Mouse (Mus musculus): ENCODE results near the gene Fktn.
"Not testable (repeated sequence)": the region's sequence is repeated elsewhere in the genome, so short reads cannot be mapped to it uniquely, and the experiment has no call there.

The Fktn gene

GRCm38 (mm10) chr4:53772004-53772403, 58.2 kb downstream of the Fktn start:
- no peak for DNase-seq

DNA sequence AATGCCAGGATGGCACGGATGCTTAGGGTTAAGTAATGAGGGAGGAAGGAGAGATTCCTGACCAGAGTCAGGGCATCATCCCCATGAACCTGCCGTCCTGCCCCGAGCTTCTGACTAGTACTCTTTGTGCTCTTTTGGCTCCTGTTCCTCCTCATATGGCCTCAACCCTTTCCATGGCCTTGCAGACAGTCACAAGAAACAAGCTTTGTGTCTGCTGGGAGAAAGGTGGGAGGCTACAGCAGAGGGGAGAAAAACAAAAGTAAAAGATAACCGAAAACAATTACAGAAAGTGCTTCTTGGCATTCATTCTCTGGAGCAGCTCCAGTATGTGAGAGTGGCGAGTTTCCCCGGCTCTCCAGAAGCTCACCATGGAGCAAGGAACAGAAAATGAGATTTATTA, 60.1 kb downstream of the Fktn start:
- DNase-seq, result no peak

DNA sequence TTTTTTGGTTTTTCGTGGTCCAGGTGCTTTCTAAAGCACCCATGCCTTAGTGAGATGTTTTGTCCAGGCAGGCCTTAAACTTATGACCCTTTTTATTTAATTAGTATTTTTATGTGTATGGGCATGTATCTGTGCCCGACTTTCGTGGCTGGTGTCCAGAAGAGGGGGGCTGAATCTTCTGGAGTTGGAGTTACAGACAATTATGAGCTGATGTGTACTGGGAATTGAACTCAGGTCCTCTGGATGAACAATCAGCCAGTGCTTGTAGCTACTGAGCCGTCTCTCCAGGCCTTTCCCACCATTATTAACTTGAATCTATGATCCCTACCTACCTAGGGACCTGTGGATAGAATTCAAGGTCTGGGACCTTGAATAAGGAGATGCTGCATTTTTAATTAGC, 67.6 kb downstream of the Fktn start:
- no peak for DNase-seq

DNA sequence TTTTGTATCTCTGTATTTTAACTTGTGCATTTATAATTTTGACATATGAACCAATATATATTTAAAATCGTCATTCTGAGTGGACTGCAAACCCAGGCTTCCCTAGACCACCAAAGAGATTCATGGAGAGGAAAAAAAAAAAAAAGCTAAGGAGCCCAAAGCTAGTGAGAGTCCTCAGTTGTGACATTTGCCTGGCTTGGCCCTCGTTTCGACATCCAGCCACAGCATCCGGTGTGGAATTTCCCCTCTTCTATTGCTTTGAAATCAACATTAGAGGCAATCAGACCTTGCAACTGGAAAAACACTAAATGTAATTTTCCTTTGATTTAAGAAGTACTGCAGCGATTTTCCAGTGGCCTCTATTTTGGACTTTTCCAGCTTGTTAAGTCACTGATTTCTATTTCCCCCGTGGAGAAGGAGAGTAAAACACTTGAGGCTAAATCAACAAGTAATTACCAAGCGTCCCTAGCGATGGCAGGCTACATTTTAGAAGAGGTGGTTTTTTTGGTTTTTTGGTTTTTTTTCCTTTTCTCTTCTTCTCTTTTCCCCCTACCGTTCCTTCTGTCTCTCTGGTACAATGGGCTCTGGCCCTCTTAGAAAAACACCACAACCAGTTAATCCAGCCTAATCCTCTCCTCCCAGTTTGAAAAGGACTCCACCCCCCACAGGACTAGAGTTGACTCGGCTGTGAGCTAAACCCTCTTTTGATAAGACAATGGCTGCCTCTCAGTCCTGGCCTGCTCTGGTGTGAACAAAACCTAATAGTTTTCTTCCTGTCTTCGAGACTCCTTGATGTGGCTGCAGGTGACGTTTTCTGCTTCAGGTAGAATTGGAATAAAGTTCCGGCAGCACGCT, 68.6 kb downstream of the Fktn start:
- DNase-seq, result peak; percentile 29

DNA sequence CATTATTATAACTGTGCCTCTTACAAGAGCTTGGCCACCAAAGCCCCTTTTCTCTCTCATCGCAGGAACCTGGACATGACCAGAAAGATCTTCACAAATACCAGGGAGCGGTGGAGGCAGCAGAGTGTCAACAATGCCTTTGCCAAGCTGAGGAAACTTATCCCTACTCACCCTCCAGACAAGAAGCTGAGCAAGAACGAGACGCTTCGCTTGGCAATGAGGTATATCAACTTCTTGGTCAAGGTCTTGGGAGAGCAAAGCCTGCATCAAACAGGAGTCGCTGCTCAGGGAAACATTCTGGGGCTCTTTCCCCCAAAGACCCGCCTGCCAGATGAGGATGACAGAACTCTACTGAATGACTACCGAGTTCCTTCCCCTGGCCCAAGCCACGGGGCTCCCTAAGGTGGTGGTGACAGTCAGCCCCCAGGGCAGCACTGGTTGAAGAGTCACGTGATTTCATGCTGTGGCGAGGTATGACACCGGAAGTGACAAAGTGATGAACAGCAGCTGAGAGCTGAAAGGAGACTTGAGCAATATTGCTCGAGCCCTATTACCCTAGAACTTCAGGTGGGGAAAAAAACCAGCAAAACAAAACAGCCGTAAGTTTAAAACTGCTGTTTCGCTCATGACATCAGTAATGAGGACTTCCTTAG, 72.1 kb downstream of the Fktn start:
- DNase-seq, result no peak

- DNase-seq, result no peak
These were observed 73.1 kb downstream of the Fktn start for GRCm38 (mm10) chr4:53786851-53787250.

GRCm38 (mm10) chr4:53789346-53789745, 75.5 kb downstream of the Fktn start:
- DNase-seq, result peak; percentile 44

DNA sequence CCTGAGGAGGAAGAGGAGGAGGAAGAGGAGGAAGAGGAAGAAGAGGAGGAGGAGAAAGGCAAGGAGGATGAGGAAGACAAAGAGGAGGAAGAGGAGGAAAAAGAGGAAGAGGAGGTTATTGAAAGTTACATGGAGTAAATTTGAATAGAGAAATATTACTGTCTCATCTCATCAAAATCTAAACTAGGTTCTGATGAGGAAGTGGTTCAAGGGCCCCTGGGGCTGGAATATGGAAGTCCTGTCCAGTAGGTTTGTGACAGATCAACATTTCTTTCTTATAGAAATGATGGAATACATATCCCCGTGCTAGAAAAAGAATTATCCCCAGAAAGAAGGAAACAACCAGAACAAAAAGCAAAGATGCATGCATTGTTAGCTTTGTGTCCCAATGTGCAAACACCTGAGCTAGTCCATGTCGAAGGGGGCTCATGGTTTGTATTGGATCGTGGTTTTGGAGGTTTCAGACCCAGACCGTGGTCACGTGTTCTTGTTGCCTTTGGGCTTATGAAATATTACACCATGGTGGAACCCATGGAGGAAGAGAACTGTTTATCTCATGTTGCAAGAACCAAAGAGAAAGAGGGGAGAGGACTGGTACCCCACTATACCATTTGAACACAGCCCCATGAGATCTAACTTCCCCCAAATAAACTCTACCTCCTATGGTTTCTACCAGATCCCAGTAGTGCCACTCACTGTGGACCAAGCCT, 80.6 kb downstream of the Fktn start:
- DNase-seq, result no peak

- DNase-seq, result no peak
These were observed 81.3 kb downstream of the Fktn start for GRCm38 (mm10) chr4:53795086-53795485.

DNA sequence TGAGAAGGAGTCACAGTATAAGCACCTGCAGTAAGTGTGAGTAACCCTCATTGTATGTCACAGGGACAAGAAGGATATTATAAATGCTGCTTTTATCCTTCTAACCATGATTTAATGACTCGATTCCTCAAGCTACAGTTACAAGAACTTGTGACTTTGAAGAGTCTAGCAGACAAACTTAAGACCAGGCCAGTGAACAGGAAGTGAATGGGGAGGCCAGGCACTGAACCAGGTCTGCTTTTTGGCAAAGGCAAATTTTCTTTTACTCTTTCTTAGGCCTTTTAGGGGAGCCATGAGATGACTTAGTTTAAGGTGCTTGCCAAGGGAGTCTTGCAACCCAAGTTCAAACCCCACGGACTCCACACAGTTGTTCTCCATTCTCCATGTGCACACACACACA, 81.9 kb downstream of the Fktn start:
- DNase-seq, result no peak

- DNase-seq, result peak; percentile 45
These were observed 83.3 kb downstream of the Fktn start for GRCm38 (mm10) chr4:53796865-53797772.

DNA sequence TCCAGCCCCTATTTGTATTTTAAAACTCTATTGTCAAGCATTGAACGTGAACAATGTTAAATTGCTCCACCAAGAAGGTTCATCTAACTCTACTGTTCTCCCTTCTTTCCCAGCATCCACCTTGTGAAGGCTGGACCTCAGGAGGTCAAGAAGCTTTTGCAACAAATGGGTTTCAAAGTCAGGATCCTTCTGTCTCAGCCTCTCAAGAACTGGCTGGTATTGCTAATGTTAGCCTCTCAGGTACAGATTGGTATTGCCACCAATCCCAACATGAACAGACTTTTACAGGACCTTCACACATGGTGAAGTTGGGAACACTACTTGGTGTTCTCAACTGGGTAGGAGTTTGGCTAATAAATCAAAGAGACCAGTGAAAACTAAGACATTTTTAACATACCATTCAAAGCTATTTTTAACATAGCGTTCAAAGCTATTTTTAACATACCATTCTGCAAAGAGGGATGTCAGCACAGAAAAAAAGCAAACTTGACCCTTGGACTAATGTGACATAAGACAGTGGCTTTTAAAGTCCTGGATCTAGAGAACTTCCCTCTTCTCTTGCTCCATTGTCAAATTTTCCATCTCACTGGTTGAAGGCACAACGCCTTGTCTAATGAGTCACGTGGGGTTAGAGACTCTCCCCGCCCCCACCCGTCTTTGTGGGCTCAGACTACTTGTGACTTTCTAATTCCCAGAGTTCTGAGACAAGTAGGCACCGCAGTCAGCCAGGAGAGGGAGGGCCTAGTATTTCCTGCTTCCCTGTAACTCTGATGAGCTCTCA, 85.3 kb downstream of the Fktn start:
- peak; percentile 27 for DNase-seq

GRCm38 (mm10) chr4:53799753-53800152, 86.0 kb downstream of the Fktn start:
- no peak for DNase-seq

DNA sequence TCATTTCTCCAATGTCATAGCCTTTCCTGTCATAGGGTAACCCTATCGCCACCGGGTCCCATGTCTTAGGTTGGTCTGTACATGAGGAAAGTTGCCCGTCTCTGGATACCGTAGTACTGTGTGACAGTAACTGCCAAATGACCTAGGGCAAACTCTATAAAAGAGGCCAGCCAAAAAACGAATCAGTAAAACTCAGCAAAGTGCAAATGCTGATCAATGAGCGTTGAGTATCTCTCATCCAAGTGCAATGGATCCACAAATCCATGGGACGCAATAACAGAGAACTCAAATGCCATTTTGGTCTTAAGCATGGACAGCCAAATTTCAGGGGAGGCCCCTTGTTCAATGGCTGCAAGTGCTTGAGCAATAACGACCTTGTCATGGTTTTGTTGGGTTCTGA, 89.9 kb downstream of the Fktn start:
- not testable (repeated sequence) for DNase-seq

GRCm38 (mm10) chr4:53806428-53806827, 92.6 kb downstream of the Fktn start:
- DNase-seq, result not testable (repeated sequence)

GRCm38 (mm10) chr4:53818320-53818719, 104.5 kb downstream of the Fktn start:
- no peak for DNase-seq

GRCm38 (mm10) chr4:53823697-53824096, 109.9 kb downstream of the Fktn start:
- DNase-seq, result no peak

DNA sequence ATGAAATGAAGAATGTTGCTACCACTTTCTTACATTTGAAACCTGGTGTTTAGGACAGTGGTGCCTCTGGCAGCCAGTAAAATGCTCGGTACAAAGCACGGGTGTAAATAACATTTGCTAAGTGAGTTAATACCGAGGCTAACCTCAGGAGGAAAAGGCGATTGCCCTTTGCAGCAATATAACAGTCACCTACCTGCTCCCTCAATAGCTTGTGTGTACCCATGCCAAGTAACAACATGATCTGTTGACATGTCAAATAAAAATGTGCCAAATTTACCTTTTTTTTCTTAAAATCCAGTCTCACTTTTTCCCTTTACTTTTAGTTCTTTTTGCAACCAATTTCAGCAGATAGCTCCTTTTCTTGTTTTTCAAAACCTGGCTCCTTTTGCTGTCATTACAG, 111.0 kb downstream of the Fktn start:
- no peak for DNase-seq

DNA sequence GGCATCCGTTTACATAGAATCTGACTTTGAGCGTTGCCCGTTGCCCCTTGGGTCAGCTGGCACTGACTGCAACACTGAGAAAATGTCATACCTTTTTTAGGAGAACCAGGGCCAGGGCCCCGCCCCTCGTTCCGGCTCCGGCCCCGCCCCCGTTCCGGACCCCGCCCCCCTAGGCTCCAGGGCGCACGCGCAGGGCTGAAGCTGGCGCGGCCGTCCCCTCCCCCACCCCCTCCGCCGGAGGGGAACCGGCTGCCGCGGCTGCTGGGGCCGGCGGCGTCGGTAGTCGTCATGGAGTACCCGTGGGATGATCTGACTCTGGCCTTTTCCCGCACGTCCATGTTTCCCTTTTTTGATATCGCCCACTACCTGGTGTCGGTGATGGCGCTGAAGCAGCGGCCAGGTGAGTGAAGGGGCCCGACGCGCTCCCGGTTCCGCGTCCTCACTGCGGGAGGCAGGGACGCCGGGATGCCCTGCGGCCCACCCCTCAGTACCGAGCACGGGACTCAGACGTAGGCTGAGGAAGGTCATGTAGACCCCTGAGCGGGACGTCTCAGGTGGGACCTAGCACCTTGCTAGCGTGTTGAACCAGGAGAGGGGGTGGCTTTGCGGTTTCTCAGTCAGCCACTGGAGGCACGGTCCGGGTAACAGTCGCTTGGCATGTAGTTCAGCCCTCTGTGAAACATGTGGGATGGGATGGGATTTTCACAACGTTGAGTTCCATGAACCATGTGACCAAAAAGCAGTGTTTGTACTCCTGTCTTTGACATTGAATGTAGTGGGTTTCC, 112.2 kb downstream of the Fktn start, which contains the start of gene Tmem38b:
TSS of gene Tmem38b (plus strand) at position 225 of the 785 bp plus-strand sequence.
- DNase-seq, result peak; percentile 90

GRCm38 (mm10) chr4:53826641-53827248, 112.9 kb downstream of the Fktn start:
- DNase-seq, result no peak

Data from embryo, embryonic 11 days (tissue).